Mouse (Mus musculus) CH12.LX (cell line): Measurements from ENCODE around the gene Rab14. TPM values are rescaled to one million over a fixed set of nuclear protein-coding genes. Genes with fewer than 3 reads are reported as not detected.

Experiments used
- DNase-seq: peaks from one replicate; pipeline ENCODE4 v3.0.0-alpha.2; 2013; ENCODE audit errors: extremely low read depth
- H3K27ac ChIP-seq: 2 replicates; pipeline ENCODE4 v1.5.1; 2012; ENCODE audit warnings: low read depth, mild to moderate bottlenecking, control low read depth, moderate library complexity; ENCODE audit not compliant: insufficient read depth
- H3K27me3 ChIP-seq: replicated peaks from 2 replicates; pipeline ENCODE3; 2012; ENCODE audit warnings: inconsistent platforms
- H3K36me3 ChIP-seq, 2 experiments: replicated peaks in 1 of 2; 2 replicates each; pipeline versions ENCODE3 to v1.6.1; 2012; ENCODE audit warnings: inconsistent platforms in 1 of 2, low read length in 1 of 2, mild to moderate bottlenecking in 1 of 2, mixed read lengths in 1 of 2, moderate library complexity in 1 of 2; ENCODE audit not compliant: control insufficient read depth in 1 of 2, insufficient read depth in 1 of 2
- H3K4me1 ChIP-seq, 2 experiments: 2 replicates each; pipeline ENCODE4 v1.6.1; 2012; ENCODE audit warnings: inconsistent platforms in 1 of 2, moderate library complexity in 1 of 2; ENCODE audit not compliant: insufficient read depth in 2 of 2, control insufficient read depth in 1 of 2
- H3K4me2 ChIP-seq: 2 replicates; pipeline ENCODE4 v1.6.1; 2012; ENCODE audit warnings: low read depth, mild to moderate bottlenecking, control low read depth; ENCODE audit not compliant: poor library complexity, insufficient read depth, severe bottlenecking
- H3K4me3 ChIP-seq, 3 experiments: fragments of 150-350 bp in 1 of 3; sonication (generic) in 1 of 3; replicated peaks in 1 of 3; 2 replicates each; pipeline versions ENCODE3 to v1.5.1; 2011 to 2012; ENCODE audit warnings: low read depth in 2 of 3, low read length in 2 of 3, mild to moderate bottlenecking in 2 of 3, moderate library complexity in 2 of 3, control low read depth in 1 of 3, improper control_type of control experiment in 1 of 3, inconsistent platforms in 1 of 3, mixed read lengths in 1 of 3; ENCODE audit not compliant: poor library complexity in 1 of 3
- H3K79me2 ChIP-seq: replicated peaks from 2 replicates; pipeline ENCODE4 v1.6.1; 2012; ENCODE audit warnings: mild to moderate bottlenecking, moderate library complexity; ENCODE audit not compliant: control insufficient read depth, poor library complexity, insufficient read depth, severe bottlenecking; ENCODE audit errors: extremely low read depth
- H3K9ac ChIP-seq: 2 replicates; pipeline ENCODE4 v1.6.1; 2012; ENCODE audit warnings: low read depth, mild to moderate bottlenecking, control low read depth, moderate library complexity; ENCODE audit not compliant: insufficient read depth
- H3K9me3 ChIP-seq: replicated peaks from 2 replicates; pipeline ENCODE3; 2012; ENCODE audit warnings: low read length, inconsistent platforms, mixed read lengths
- CHD2 ChIP-seq: IDR thresholded peaks from 2 replicates; pipeline ENCODE4 v1.6.1; 2011; ENCODE audit warnings: low read length, improper control_type of control experiment
- CTCF ChIP-seq, 2 experiments: IDR thresholded peaks in 1 of 2; conservative IDR thresholded peaks in 1 of 2; 2 replicates each; pipeline ENCODE4 v1.5.1; 2011 to 2012; ENCODE audit warnings: low read depth in 2 of 2, low read length in 2 of 2, improper control_type of control experiment in 1 of 2, inconsistent platforms in 1 of 2, mild to moderate bottlenecking in 1 of 2, moderate library complexity in 1 of 2
- ETS1 ChIP-seq: conservative IDR thresholded peaks from 2 replicates; pipeline ENCODE4 v1.6.1; 2012; ENCODE audit warnings: low read depth, mild to moderate bottlenecking, inconsistent platforms, low read length, improper control_type of control experiment, moderate library complexity
- GABPA ChIP-seq: IDR thresholded peaks from 2 replicates; pipeline ENCODE4 v1.6.1; 2012; ENCODE audit warnings: low read depth, low read length, improper control_type of control experiment, inconsistent platforms; ENCODE audit not compliant: insufficient replicate concordance
- IRF4 ChIP-seq: IDR thresholded peaks from 2 replicates; pipeline ENCODE4 v1.6.1; 2014; ENCODE audit warnings: low read depth, mild to moderate bottlenecking, inconsistent platforms, low read length, improper control_type of control experiment
- KAT2A ChIP-seq: IDR thresholded peaks from 2 replicates; pipeline ENCODE4 v1.6.1; 2012; ENCODE audit warnings: low read length, improper control_type of control experiment, inconsistent platforms; ENCODE audit not compliant: insufficient replicate concordance
- MAX ChIP-seq: IDR thresholded peaks from 2 replicates; pipeline ENCODE4 v1.6.1; 2011; ENCODE audit warnings: low read length, improper control_type of control experiment
- MEF2A ChIP-seq: IDR thresholded peaks from 2 replicates; pipeline ENCODE4 v1.6.1; 2014; ENCODE audit warnings: low read depth, mild to moderate bottlenecking, inconsistent platforms, low read length, improper control_type of control experiment, borderline replicate concordance
- MYC ChIP-seq: IDR thresholded peaks from 2 replicates; pipeline ENCODE4 v1.6.1; 2011; ENCODE audit warnings: low read depth, mild to moderate bottlenecking, improper control_type of control experiment, low read length
- NELFE ChIP-seq: IDR thresholded peaks from 2 replicates; pipeline ENCODE4 v1.6.1; 2011; ENCODE audit warnings: low read depth, low read length, improper control_type of control experiment
- PAX5 ChIP-seq: IDR thresholded peaks from 2 replicates; pipeline ENCODE4 v1.6.1; 2012; ENCODE audit warnings: low read length, inconsistent platforms, mixed read lengths
- RAD21 ChIP-seq: IDR thresholded peaks from 2 replicates; pipeline ENCODE4 v1.6.1; 2011; ENCODE audit warnings: low read depth, mild to moderate bottlenecking, low read length, improper control_type of control experiment, moderate library complexity
- SIN3A ChIP-seq: IDR thresholded peaks from 2 replicates; pipeline ENCODE4 v1.6.1; 2012; ENCODE audit warnings: low read length, improper control_type of control experiment, inconsistent platforms
- SMC3 ChIP-seq: IDR thresholded peaks from 2 replicates; pipeline ENCODE4 v1.6.1; 2011; ENCODE audit warnings: low read depth, low read length, improper control_type of control experiment
- UBTF ChIP-seq: IDR thresholded peaks from 2 replicates; pipeline ENCODE4 v1.6.1; 2012; ENCODE audit warnings: low read depth, mild to moderate bottlenecking, inconsistent platforms, low read length, improper control_type of control experiment, moderate library complexity
- USF2 ChIP-seq: conservative IDR thresholded peaks from 2 replicates; pipeline ENCODE4 v1.6.1; 2011; ENCODE audit warnings: low read depth, low read length, improper control_type of control experiment
- ZC3H11A ChIP-seq: IDR thresholded peaks from 2 replicates; pipeline ENCODE4 v1.6.1; 2012; ENCODE audit warnings: low read depth, mild to moderate bottlenecking, inconsistent platforms, low read length, improper control_type of control experiment
- ZNF384 ChIP-seq: IDR thresholded peaks from 2 replicates; pipeline ENCODE4 v1.6.1; 2012; ENCODE audit warnings: low read depth, low read length, improper control_type of control experiment, inconsistent platforms
- dilution Hi-C: fragments of 300-500 bp; cut with MboI; formaldehyde crosslinking; loops from 2 replicates; pipeline ENCODE4 v1.14.3; 2020; ENCODE audit warnings: low sequenced_read_pairs; ENCODE audit not compliant: extremely low pct_unique_long_range_greater_than_20kb, extremely low pct_ligation_motif_present
- in situ Hi-C: fragments of 300-500 bp; cut with MboI; formaldehyde crosslinking; loops from 3 replicates; pipeline ENCODE4 v1.14.3; 2019; ENCODE audit warnings: low sequenced_read_pairs, low pct_ligation_motif_present, low pct_unique_long_range_greater_than_20kb, mixed read lengths
- polyA plus RNA-seq: library from polyadenylated mRNA; unstranded; fragments of >175 nt; gene quantifications from 2 replicates; pipeline ENCODE4 v1.2.1, GENCODE M21; 2012; ENCODE audit warnings: low read depth; ENCODE audit not compliant: insufficient read length
- total RNA-seq, 2 experiments: library from RNA; depleted of rRNA; stranded (reverse); fragments of 300-350 nt in 1 of 2; fragments of >200 nt in 1 of 2; gene quantifications; 2 replicates each; pipeline ENCODE4 v1.2.3; 2012 to 2014

The Rab14 gene
- total and polyA plus RNA-seq, 3 experiments = 26.8 to 94.4 (median 66.2) TPM

DNA sequence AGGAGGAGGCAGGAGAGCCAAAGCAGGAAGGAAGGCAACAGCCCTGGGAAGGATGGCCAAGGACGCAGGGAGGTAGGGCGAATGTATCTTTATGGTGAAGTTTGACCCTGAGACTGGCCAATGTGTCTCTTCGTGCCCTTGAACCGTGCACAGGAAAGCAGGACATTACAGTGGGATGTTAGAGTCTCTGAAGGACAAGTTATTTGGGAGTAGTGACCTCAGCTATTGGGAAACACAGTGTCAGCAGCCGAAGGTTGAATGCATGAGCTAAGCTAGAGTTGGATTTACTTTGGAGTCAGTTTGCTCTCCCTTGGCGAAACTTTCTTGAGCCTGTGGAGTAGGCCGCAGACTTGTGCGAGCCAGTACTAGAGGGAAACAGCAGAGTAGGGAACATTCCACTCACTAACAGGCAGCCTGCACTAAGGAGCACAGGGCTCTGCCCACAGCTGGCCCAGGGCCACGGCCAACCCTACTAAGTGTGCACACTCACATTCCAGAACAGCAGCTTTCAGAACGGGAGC lies 29.5 kb downstream of the Rab14 start:
- TF ChIP-seq CTCF (conservative IDR thresholded peaks at IDR 0.05 in 1 of 2, IDR thresholded peaks at IDR 0.05 in 1 of 2; ENCODE audit: low read depth in 2 of 2, low read length in 2 of 2) = no peak
- no peak for TF ChIP-seq PAX5
- no peak for TF ChIP-seq CHD2
- TF ChIP-seq MYC = no peak
- TF ChIP-seq KAT2A = no peak
- no peak for TF ChIP-seq ETS1
- no peak for TF ChIP-seq USF2
- TF ChIP-seq GABPA = no peak
- TF ChIP-seq SMC3 = no peak
- no peak for TF ChIP-seq SIN3A
- TF ChIP-seq ZNF384 = no peak
- no peak for TF ChIP-seq IRF4
- TF ChIP-seq MAX = no peak
- TF ChIP-seq UBTF = no peak
- TF ChIP-seq ZC3H11A = no peak
- TF ChIP-seq, all 38 proteins: peak for 0
- Histone ChIP-seq H3K4me2 (no peak overlapping the region), H3K4me3 (no peak overlapping the region), H3K79me2 (no peaks in the 10 kb centered on the region), H3K36me3 (peaks cover 81 to 90% of the 10 kb centered on the region in 2 experiments), H3K9ac (no peak overlapping the region), H3K9me3 (no peaks in the 10 kb centered on the region), H3K27ac (no peak overlapping the region), H3K27me3 (no peaks in the 10 kb centered on the region), H3K4me1 (peaks cover 0 to 8% of the 10 kb centered on the region in 2 experiments; a peak in 1 of 4 replicates)
- in situ Hi-C loops = no loop called here
- DNase-seq = no peak
- dilution Hi-C loops = no loop called here

DNA sequence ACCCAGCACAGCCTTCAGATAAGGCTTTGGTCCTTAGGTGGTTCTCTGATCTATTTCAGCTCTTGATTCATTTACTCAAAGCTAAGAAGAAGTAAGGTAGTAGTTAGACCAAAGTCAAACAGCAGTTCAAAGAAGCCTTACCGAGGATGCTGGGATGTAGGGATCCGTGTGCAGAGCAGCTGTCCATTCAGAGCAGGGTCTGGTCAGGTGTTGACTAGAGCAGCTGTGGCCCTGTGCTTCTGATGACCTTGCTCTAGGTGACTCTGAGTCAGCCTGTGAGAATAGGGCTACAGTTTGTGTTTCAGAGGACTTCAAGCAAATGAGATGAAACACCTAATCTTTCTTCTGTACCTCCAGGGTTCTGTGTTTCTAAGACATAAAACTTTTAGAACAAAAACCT lies 31.5 kb downstream of the Rab14 start:
- DNase-seq = no peak
- TF ChIP-seq GABPA (no peak), MEF2A (no peak), NELFE (no peak), RAD21 (no peak), CHD2 (no peak), USF2 (no peak)
- Histone ChIP-seq H3K4me1 (peaks cover 0 to 8% of the 10 kb centered on the region in 2 experiments; a peak in 1 of 4 replicates), H3K9ac (no peak overlapping the region), H3K36me3 (peaks cover 76 to 85% of the 10 kb centered on the region in 2 experiments), H3K27ac (no peak overlapping the region), H3K27me3 (no peaks in the 10 kb centered on the region), H3K9me3 (no peaks in the 10 kb centered on the region), H3K79me2 (no peaks in the 10 kb centered on the region), H3K4me3 (no peak overlapping the region), H3K4me2 (no peak overlapping the region)
- in situ Hi-C loops = no loop called here
- dilution Hi-C loops = no loop called here
